Mouse (Mus musculus) CH12.LX (cell line): ENCODE measurements at regions not wholly inside any gene's neighbourhood (a gene's known extent, or its start where the extent isn't known, plus 50 kb on each side); places are given as distances from the start of the nearest gene placed in this dataset.
"Not testable (repeated sequence)": the region's sequence is repeated elsewhere in the genome, so short reads cannot be mapped to it uniquely, and the experiment has no call there.

Experiments
- DNase-seq: peaks from one replicate; pipeline ENCODE4 v3.0.0-alpha.2; 2013; ENCODE audit errors: extremely low read depth
- H3K27ac ChIP-seq: 2 replicates; pipeline ENCODE4 v1.5.1; 2012; ENCODE audit warnings: low read depth, mild to moderate bottlenecking, control low read depth, moderate library complexity; ENCODE audit not compliant: insufficient read depth
- H3K27me3 ChIP-seq: replicated peaks from 2 replicates; pipeline ENCODE3; 2012; ENCODE audit warnings: inconsistent platforms
- H3K36me3 ChIP-seq, 2 experiments: replicated peaks in 1 of 2; 2 replicates each; pipeline versions ENCODE3 to v1.6.1; 2012; ENCODE audit warnings: inconsistent platforms in 1 of 2, low read length in 1 of 2, mild to moderate bottlenecking in 1 of 2, mixed read lengths in 1 of 2, moderate library complexity in 1 of 2; ENCODE audit not compliant: control insufficient read depth in 1 of 2, insufficient read depth in 1 of 2
- H3K4me1 ChIP-seq, 2 experiments: 2 replicates each; pipeline ENCODE4 v1.6.1; 2012; ENCODE audit warnings: inconsistent platforms in 1 of 2, moderate library complexity in 1 of 2; ENCODE audit not compliant: insufficient read depth in 2 of 2, control insufficient read depth in 1 of 2
- H3K4me2 ChIP-seq: 2 replicates; pipeline ENCODE4 v1.6.1; 2012; ENCODE audit warnings: low read depth, mild to moderate bottlenecking, control low read depth; ENCODE audit not compliant: poor library complexity, insufficient read depth, severe bottlenecking
- H3K4me3 ChIP-seq, 3 experiments: fragments of 150-350 bp in 1 of 3; sonication (generic) in 1 of 3; replicated peaks in 1 of 3; 2 replicates each; pipeline versions ENCODE3 to v1.5.1; 2011 to 2012; ENCODE audit warnings: low read depth in 2 of 3, low read length in 2 of 3, mild to moderate bottlenecking in 2 of 3, moderate library complexity in 2 of 3, control low read depth in 1 of 3, improper control_type of control experiment in 1 of 3, inconsistent platforms in 1 of 3, mixed read lengths in 1 of 3; ENCODE audit not compliant: poor library complexity in 1 of 3
- H3K79me2 ChIP-seq: replicated peaks from 2 replicates; pipeline ENCODE4 v1.6.1; 2012; ENCODE audit warnings: mild to moderate bottlenecking, moderate library complexity; ENCODE audit not compliant: control insufficient read depth, poor library complexity, insufficient read depth, severe bottlenecking; ENCODE audit errors: extremely low read depth
- H3K9ac ChIP-seq: 2 replicates; pipeline ENCODE4 v1.6.1; 2012; ENCODE audit warnings: low read depth, mild to moderate bottlenecking, control low read depth, moderate library complexity; ENCODE audit not compliant: insufficient read depth
- H3K9me3 ChIP-seq: replicated peaks from 2 replicates; pipeline ENCODE3; 2012; ENCODE audit warnings: low read length, inconsistent platforms, mixed read lengths
- E2F4 ChIP-seq: IDR thresholded peaks from 2 replicates; pipeline ENCODE4 v1.6.1; 2011; ENCODE audit warnings: low read depth, low read length, improper control_type of control experiment; ENCODE audit not compliant: insufficient replicate concordance
- ELF1 ChIP-seq: IDR thresholded peaks from 2 replicates; pipeline ENCODE4 v1.6.1; 2014; ENCODE audit warnings: low read depth, mild to moderate bottlenecking, inconsistent platforms, low read length, improper control_type of control experiment
- ETS1 ChIP-seq: conservative IDR thresholded peaks from 2 replicates; pipeline ENCODE4 v1.6.1; 2012; ENCODE audit warnings: low read depth, mild to moderate bottlenecking, inconsistent platforms, low read length, improper control_type of control experiment, moderate library complexity
- MYC ChIP-seq: IDR thresholded peaks from 2 replicates; pipeline ENCODE4 v1.6.1; 2011; ENCODE audit warnings: low read depth, mild to moderate bottlenecking, improper control_type of control experiment, low read length
- PAX5 ChIP-seq: IDR thresholded peaks from 2 replicates; pipeline ENCODE4 v1.6.1; 2012; ENCODE audit warnings: low read length, inconsistent platforms, mixed read lengths
- SMC3 ChIP-seq: IDR thresholded peaks from 2 replicates; pipeline ENCODE4 v1.6.1; 2011; ENCODE audit warnings: low read depth, low read length, improper control_type of control experiment
- TCF12 ChIP-seq: IDR thresholded peaks from 2 replicates; pipeline ENCODE4 v1.6.1; 2014; ENCODE audit warnings: low read depth, mild to moderate bottlenecking, inconsistent platforms, low read length, improper control_type of control experiment
- USF2 ChIP-seq: conservative IDR thresholded peaks from 2 replicates; pipeline ENCODE4 v1.6.1; 2011; ENCODE audit warnings: low read depth, low read length, improper control_type of control experiment
- ZKSCAN1 ChIP-seq: IDR thresholded peaks from 2 replicates; pipeline ENCODE4 v1.6.1; 2012; ENCODE audit warnings: low read depth, inconsistent platforms, low read length, improper control_type of control experiment, borderline replicate concordance
- dilution Hi-C: fragments of 300-500 bp; cut with MboI; formaldehyde crosslinking; loops from 2 replicates; pipeline ENCODE4 v1.14.3; 2020; ENCODE audit warnings: low sequenced_read_pairs; ENCODE audit not compliant: extremely low pct_unique_long_range_greater_than_20kb, extremely low pct_ligation_motif_present
- in situ Hi-C: fragments of 300-500 bp; cut with MboI; formaldehyde crosslinking; loops from 3 replicates; pipeline ENCODE4 v1.14.3; 2019; ENCODE audit warnings: low sequenced_read_pairs, low pct_ligation_motif_present, low pct_unique_long_range_greater_than_20kb, mixed read lengths

- no peaks in the 10 kb centered on the region for H3K36me3 ChIP-seq
- no peaks in the 10 kb centered on the region for H3K9me3 ChIP-seq
- no peaks in the 10 kb centered on the region for H3K4me1 ChIP-seq
- no peak overlapping the region for H3K9ac ChIP-seq
- H3K4me3 ChIP-seq, result no peak overlapping the region
- dilution Hi-C loops, result no loop called here
- in situ Hi-C loops, result loop anchor here (25.0 kb wide), 1 partner anchor 944 kb away; the partner anchor contains the start of gene Rpp30
- TF ChIP-seq ZKSCAN1 (no peak), PAX5 (no peak), ETS1 (no peak)
- DNase-seq, result no peak
- no peaks in the 10 kb centered on the region for H3K79me2 ChIP-seq
- H3K27ac ChIP-seq, result no peak overlapping the region
- no peak overlapping the region for H3K4me2 ChIP-seq
- H3K27me3 ChIP-seq, result no peaks in the 10 kb centered on the region
Measured at GRCm38 (mm10) chr19:35143131-35143530, 221.0 kb downstream of the Kif20b start.

GRCm38 (mm10) chr19:35143781-35144180, 221.6 kb downstream of the Kif20b start:
- DNase-seq, result no peak
- no peaks in the 10 kb centered on the region for H3K4me1 ChIP-seq
- in situ Hi-C loops, result loop anchor here (25.0 kb wide), 1 partner anchor 944 kb away; the partner anchor contains the start of gene Rpp30
- dilution Hi-C loops, result no loop called here
- H3K4me3 ChIP-seq, result no peak overlapping the region
- H3K36me3 ChIP-seq, result no peaks in the 10 kb centered on the region
- no peak overlapping the region for H3K27ac ChIP-seq
- no peak overlapping the region for H3K9ac ChIP-seq
- H3K9me3 ChIP-seq, result no peaks in the 10 kb centered on the region
- H3K27me3 ChIP-seq, result no peaks in the 10 kb centered on the region
- no peaks in the 10 kb centered on the region for H3K79me2 ChIP-seq
- TF ChIP-seq TCF12 (no peak), USF2 (no peak), MYC (no peak), E2F4 (no peak), ELF1 (no peak), SMC3 (no peak)
- H3K4me2 ChIP-seq, result no peak overlapping the region

- H3K4me2 ChIP-seq, H3K9ac ChIP-seq, dilution Hi-C loops, H3K36me3 ChIP-seq, H3K4me3 ChIP-seq, H3K79me2 ChIP-seq, H3K27ac ChIP-seq, H3K27me3 ChIP-seq, DNase-seq, H3K4me1 ChIP-seq, H3K9me3 ChIP-seq: not testable (repeated sequence)
- in situ Hi-C loops, result loop anchor here (25.0 kb wide), 1 partner anchor 938 kb away; the partner anchor contains the start of gene Rpp30
Measured at GRCm38 (mm10) chr19:35149476-35149875, 227.3 kb downstream of the Kif20b start.
